Mouse (Mus musculus) colon, adult 2 months (tissue): Measurements from ENCODE around the gene Gm20870. TPM values are rescaled to one million over a fixed set of nuclear protein-coding genes. Genes with fewer than 3 reads are reported as not detected.

Experiments used
- polyA plus RNA-seq: library from polyadenylated mRNA; depleted of rRNA; stranded (reverse); fragments of >200 nt; gene quantifications from 2 replicates; pipeline ENCODE4 v1.2.3, GENCODE M21; 2012; rRNA removed

The Gm20870 gene
- not detected in 2 replicates for polyA plus RNA-seq

GRCm38 (mm10) chrY:71691743-71692142, at the start of gene Gm20870:
TSS of gene Gm20870 (plus strand) at chrY:71692043.

Other genes with a start within 250 kb of the Gm20870 start
- not detected in 2 replicates for gene Gm20869, start 222.6 kb upstream of the Gm20870 start, polyA plus RNA-seq